Mouse (Mus musculus): ENCODE data around the gene Bcas3. TPM values are rescaled to one million over a fixed set of nuclear protein-coding genes. Genes with fewer than 3 reads are reported as not detected.
A peak's percentile ranks its signal among the peaks of the same experiment; 100 is the strongest.

Gene Bcas3
- polyA plus RNA-seq, 3 experiments from 2014 or later = 25.6 to 48.7 (median 33.9) TPM

- ATAC-seq = no peak
These were observed 27.1 kb downstream of the Bcas3 start for GRCm38 (mm10) chr11:85380046-85380445.

- peak; percentile 54 for ATAC-seq
These were observed 29.1 kb downstream of the Bcas3 start for GRCm38 (mm10) chr11:85382055-85382454.

- no peak for ATAC-seq
These were observed 31.2 kb downstream of the Bcas3 start for GRCm38 (mm10) chr11:85383975-85384821.

GRCm38 (mm10) chr11:85392179-85392863 is 39.4 kb downstream of the Bcas3 start:
- no peak for ATAC-seq

- ATAC-seq = no peak
These were observed 39.9 kb downstream of the Bcas3 start for GRCm38 (mm10) chr11:85392864-85393220.

GRCm38 (mm10) chr11:85393990-85394389 is 41.0 kb downstream of the Bcas3 start:
- no peak for ATAC-seq

- no peak for ATAC-seq
These were observed 42.4 kb downstream of the Bcas3 start for GRCm38 (mm10) chr11:85395361-85395760.

GRCm38 (mm10) chr11:85406531-85406930 is 53.6 kb downstream of the Bcas3 start:
- no peak for ATAC-seq

- no peak for ATAC-seq
These were observed 54.7 kb downstream of the Bcas3 start for GRCm38 (mm10) chr11:85407700-85408099.

- ATAC-seq = no peak
These were observed 59.4 kb downstream of the Bcas3 start for GRCm38 (mm10) chr11:85412319-85412718.

- no peak for ATAC-seq
These were observed 61.5 kb downstream of the Bcas3 start for GRCm38 (mm10) chr11:85414476-85414875.

- no peak for ATAC-seq
These were observed 74.4 kb downstream of the Bcas3 start for GRCm38 (mm10) chr11:85427353-85427752.

GRCm38 (mm10) chr11:85428227-85428626 is 75.3 kb downstream of the Bcas3 start:
- no peak for ATAC-seq

- ATAC-seq = no peak
These were observed 77.9 kb downstream of the Bcas3 start for GRCm38 (mm10) chr11:85430743-85431448.

- ATAC-seq = no peak
These were observed 94.4 kb downstream of the Bcas3 start for GRCm38 (mm10) chr11:85447375-85447774.

GRCm38 (mm10) chr11:85453598-85454304 is 100.8 kb downstream of the Bcas3 start:
- ATAC-seq = peak; percentile 64

GRCm38 (mm10) chr11:85454305-85454682 is 101.3 kb downstream of the Bcas3 start:
- no peak for ATAC-seq

GRCm38 (mm10) chr11:85461536-85461935 is 108.6 kb downstream of the Bcas3 start:
- ATAC-seq = no peak

GRCm38 (mm10) chr11:85469526-85469925 is 116.6 kb downstream of the Bcas3 start:
- no peak for ATAC-seq

GRCm38 (mm10) chr11:85470508-85470907 is 117.5 kb downstream of the Bcas3 start:
- ATAC-seq = no peak

- no peak for ATAC-seq
These were observed 121.4 kb downstream of the Bcas3 start for GRCm38 (mm10) chr11:85474326-85474725.

GRCm38 (mm10) chr11:85482737-85483467 is 129.9 kb downstream of the Bcas3 start:
- ATAC-seq = no peak
